Mouse (Mus musculus) spleen, postnatal 36 days (tissue): ENCODE data around the gene Ccser1.
"Not testable (repeated sequence)": the region's sequence is repeated elsewhere in the genome, so short reads cannot be mapped to it uniquely, and the experiment has no call there.

Source experiments
- DNase-seq, 2 experiments: peaks; one replicate each; pipeline ENCODE4 v3.0.0; 2022; ENCODE audit warnings: low spot score in 2 of 2, mixed read lengths in 1 of 2

The Ccser1 gene

DNA sequence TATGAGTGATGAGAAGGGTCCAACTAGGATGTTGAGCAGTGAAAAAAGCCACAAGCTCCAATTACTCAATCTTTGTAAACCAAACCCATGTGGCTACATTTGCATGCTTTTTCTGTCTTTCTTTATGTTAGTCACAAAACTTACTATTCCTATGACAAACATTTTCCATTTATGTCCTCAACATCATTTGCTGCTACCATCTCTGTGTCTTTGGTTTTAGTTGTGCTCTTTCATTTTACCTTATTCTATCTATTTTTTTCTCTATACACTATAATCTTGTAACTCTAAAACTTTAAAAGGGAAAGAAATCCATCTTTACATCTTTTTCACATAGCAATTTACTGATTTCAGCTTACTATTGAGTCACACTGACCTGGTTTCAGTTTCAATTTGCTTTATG lies 834.2 kb downstream of the Ccser1 start:
- DNase-seq, result no peak

DNA sequence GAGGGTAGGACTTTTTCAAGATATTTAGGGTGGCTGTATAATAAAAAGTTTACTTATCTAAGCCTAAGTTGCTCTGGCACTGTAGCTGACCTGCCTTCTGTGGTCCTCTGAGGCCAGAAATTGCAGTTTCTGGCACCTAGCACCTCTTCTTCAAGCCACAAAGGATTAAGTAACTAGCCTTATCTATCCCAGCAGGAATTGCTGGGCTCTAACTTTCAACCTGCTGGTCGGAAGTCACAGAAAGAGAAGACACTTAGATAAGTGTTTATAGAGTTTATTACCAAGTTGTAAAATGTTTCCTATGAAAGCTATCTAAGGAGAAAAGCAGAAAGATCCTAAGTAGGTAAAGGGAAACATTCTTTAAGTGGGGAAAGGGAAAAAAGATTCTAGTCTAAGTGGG lies 864.3 kb downstream of the Ccser1 start:
- DNase-seq, result no peak

DNA sequence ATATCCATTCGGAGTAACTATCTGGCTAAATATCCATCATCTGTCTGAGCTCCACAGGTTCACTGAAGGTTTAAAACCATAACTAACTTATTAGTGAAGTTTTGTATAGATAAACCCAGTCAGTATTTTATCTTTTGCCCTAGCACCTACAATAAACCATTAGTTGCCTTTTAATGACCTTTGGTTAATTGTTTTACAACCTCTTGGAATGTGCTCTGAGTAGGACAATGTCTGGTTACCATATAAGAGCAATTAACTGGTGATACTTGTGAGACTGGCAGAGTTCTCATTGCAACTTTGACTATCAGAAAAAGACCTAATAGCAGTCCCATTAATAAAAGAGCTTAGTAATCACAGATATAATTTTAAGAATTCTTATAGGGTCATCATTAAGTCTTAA lies 864.9 kb downstream of the Ccser1 start:
- not testable (repeated sequence) for DNase-seq

DNA sequence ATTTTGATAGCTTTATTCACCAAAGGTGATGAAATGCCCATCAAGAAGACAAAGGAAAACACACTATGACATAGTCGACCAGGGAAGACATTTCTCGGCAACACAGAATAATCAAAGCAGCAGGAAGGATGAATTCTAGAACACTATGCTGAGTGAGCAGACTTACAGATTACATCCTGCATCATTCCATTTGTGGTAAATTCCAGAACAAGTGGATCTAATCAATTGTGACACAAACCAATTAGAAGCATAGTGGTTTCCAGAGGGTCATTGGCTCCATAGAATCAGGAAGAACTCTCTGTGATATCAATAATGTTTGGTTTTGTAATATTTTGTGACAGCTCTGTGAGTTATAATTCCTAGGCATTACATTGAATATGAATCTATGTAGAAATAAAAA lies 875.2 kb downstream of the Ccser1 start:
- no peak for DNase-seq

DNA sequence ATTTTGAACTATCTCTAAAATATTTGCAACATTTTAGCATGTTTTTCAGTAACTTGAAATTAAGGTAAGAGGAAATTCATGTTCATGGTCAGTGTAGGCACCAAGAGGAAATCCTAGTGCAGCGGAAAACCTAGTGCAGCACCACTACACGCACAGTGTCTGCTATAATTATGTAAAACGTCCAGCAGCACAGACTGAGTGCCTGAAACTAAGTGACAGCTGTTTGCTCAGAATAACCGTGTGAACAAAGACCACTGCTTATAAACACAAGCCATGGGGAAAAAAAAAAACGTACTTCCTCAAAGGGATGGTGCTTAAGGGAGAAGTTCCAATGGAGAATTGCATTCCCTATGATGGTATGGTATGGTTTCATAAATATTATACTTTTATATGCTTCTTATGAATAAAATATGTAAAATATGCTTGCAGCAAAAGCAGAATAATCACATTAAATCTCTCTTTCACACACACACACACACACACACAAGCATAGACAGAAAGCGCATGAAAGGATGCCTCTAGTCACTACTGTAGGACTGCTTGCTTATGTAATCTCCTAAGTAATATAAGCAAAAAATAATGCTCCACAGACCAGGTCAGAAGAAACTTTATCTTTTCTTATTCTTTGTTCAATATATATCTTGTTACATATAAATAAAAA lies 886.4 kb downstream of the Ccser1 start:
- DNase-seq, result no peak

DNA sequence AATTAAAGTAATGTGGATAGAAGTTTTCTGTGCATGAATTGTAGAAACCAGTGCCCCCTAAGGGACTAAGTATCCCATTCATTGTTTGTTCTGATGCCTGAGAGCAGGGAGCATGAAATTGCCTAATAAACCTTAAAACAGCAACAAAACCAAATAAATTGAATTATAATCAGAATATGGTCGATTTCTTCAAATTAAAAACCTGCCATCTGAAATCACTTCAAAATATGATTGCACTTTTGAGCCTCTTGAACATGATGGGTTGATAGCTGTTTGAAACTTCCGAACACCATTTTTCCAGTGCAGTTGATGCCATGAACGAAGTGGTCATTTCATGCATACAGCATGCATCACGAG lies 886.9 kb downstream of the Ccser1 start:
- no peak for DNase-seq

DNA sequence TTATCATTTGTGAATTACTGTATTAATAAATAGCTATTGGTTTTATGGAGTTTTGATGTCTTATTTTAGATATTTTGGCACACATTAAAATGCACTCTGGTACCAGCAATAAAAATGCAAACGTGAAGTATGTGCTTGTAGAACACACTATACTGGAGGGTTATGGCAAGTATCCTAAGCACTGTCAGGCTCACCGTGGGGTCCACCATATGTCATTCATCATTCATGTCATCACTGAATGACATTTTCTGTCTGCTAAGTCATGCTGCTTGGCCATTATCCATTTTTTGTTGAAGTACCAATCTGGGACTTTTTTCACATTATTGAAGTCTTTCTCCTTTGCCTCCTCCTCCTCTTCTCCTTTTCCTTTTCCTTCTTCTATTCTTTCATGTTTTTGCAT lies 925.3 kb downstream of the Ccser1 start:
- no peak for DNase-seq

DNA sequence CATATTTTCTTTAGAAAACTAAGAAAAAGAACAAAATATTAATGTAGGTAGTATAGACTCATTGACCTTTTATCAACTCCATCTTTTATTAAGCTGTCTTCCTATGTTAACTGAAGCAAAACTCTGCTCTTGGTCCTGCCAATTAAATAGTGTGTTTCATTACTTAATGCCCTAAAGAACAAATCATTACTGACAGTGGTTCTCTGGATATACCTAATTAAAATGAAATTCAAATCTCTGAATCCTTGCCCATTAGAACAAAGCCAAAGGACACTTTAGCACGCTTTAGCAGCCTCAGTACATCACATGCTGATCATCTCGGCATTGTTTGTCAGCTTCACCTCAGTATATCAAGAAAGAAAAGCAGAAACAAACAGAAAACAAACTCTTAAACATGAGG lies 952.4 kb downstream of the Ccser1 start:
- no peak for DNase-seq

DNA sequence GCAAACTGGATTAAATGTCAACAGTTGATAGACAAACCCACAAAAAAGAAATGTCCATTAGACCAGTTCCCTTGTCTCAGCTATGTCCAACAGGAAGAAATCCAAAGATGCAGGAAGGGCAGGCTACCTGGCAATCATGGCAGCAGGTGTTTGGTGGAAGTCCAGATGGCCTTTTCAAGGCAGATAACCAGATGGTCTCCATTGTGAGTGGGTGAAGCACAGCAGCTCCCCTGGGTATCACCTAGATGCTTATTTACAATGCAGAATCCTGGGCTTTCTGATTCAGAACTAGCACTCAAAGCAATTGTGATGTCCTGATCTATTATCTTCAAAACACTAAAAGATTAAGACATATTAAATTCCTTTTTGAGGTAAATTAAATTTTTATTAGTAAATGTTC lies 980.2 kb downstream of the Ccser1 start:
- DNase-seq, result no peak

DNA sequence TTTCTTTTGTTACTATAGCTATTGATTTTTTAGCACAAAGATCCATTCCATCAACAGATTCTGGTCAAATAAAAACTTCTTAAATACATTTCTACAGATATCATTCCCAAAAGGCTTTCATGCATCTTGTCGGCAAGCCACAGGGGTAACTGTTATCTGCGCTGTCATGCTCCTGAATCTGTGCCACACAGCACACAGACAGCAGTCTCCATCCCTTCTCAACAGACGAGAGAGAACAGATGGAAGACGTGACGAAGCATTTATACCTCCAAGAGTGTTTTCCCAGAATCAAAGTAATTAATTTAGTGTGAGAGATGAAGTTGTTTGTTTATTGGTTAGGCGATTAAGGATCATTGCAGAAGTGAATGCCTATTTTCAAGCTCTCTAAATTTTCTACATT lies 982.5 kb downstream of the Ccser1 start:
- DNase-seq, result no peak

DNA sequence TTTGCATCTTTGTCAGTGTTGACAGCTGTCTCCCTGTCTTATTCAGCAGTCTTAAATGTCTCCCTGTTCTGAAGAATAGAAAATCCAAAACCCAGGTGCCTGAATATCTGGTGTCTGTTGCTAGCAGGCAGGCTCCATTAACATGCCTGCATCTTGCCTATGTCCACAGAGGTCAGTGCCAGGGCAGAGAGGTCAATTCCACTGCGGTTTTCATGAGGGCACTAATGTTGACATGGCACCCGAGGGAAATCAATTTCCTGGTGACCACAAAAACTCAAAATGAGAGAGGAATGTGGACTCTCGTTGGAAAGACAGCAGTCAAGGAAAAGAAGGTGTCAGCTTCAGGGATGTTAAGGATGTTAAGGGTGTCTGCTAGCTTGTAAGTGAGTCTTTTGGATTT lies 983.7 kb downstream of the Ccser1 start:
- DNase-seq, result no peak

DNA sequence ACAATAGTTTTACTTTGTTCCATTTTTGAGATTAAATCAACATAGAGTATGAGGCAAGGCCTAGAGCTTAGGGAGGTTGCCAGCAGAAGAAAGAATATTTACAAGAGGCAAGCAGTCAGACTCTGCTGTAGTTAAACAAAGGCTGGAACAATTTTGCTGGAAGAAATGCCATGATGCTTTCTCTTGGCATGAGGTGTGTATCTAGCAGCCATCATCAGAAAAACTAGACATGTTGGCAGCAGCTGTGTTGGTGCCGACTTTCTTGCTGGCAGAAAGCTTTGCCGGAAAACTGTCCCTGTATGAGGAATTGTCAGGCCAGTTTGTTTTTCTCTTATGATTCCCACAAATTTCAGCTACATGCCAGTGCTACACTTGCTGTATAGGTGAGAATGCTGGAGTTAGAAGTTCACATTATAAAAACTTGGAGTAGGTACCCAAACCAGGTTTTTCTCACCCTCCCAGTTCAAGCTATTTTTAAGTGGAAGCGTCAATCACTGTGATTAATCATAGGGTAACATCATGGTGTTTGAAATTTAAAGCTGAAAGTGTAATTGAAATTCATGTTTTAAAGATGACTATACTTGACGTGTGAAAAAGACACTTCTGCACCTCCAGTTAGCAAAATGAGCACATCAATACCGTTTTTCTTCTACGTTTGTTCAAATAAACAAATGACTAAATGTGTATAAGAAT lies 1016.5 kb downstream of the Ccser1 start:
- DNase-seq, result no peak

DNA sequence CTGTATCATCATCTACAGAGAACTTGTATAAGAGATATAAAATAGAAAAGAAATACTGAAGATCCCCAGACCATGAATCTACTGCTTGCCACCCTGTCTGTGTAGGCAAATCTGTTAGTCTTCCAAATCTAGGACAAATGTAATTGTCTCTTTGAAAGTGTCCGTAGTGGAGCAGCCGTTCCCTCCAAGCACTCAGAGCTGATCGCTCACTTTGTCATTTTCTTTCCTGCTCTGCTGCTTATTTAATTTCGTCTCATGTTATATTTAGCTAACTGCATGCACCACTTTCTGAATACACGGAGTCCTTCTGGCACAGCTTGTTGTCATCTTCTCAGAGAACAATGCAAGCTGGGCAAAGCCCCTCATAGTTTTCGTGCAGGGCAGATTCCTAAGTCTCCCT lies 1018.6 kb downstream of the Ccser1 start:
- DNase-seq, result no peak

DNA sequence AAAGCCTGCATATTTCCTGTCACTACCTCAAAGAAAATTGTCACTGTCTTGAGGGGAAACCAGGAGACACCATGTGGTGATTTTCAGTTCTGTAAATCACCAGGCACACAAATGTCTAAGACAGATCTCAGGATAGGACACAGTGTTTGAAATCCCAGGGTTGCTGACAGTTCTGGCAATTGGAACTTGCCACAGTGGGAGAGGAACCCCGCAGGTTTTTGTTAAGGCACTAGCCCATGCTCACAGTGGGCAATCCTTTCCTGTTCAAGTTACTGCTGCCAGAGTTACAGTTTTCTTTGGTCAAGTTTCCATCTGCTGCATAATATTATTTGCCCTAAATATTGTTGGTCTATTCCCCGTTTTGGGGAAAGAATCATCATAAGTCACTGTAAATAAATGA lies 1024.9 kb downstream of the Ccser1 start:
- DNase-seq, result no peak

DNA sequence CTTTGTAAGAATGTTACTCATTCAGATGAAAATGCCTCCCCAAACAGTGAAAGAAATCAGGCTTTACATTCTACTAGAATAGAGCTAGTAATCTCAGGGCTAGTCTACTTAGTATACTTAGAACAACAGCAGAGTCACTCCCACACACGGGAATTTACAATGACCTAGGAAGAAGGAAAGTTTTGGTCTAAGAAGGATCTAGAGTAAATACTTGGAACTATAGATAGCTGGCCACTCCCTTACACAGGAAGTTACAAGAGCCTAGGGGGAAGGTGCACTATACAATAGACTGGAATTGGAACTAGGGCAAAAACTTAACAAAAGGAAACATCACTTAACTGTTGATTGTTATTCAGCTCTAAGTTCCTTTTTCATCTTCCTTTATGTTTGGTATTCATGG lies 1041.7 kb downstream of the Ccser1 start:
- DNase-seq, result no peak

DNA sequence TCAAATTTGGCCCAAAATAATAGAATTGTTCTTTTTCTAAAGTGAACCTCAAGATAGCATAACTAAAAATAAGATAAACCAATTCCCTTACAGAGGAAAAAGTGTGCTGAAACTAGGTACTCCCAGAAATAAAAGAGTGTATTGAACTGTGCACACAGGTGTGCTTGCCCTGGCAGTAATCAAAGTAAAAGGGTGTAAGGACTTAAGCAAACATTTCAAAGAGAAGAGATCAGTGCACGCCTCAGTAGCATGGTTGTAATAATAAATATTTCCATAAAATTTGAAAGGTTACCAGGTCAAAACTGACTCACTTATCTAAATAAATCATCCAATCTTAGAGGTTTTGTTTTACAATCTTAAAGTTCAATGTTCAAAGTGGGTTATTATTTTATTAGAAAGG lies 1083.8 kb downstream of the Ccser1 start:
- DNase-seq, result no peak

DNA sequence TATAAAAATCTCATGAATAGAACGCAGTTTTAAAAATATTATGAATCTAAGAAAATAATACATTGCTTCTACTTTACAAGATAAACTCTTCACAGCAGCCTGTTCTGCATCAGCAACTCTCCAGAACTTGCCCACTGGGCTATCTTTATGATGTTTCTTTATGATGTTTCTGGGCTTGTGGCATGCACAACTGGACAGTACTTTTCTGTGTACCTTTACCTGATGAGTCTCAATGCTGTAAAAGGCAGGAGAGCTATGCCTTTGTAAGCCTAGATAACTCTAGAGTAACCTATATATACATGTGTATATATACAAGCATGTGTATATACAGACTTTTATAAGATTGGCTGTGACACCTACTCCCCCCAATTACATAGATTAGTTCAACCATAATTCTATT lies 1084.4 kb downstream of the Ccser1 start:
- no peak for DNase-seq

DNA sequence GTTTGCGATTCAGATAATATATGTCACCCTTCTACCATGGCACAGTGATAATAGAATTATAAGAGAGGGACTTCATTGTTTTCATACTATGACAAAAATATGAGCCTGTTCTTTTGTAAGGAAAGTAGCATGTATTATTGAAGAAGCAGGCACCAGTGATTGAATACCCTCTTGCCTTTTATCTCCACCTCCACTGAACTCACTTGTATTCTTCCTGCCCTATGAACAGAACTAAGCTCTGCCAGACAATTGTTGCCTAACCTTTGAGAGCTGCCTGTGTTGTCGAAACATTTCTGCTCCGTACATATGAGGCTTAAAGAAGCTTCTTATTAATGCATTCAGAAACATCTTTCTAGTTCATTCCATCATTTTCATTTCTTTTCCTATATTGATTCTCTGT lies 1101.1 kb downstream of the Ccser1 start:
- DNase-seq, result no peak

DNA sequence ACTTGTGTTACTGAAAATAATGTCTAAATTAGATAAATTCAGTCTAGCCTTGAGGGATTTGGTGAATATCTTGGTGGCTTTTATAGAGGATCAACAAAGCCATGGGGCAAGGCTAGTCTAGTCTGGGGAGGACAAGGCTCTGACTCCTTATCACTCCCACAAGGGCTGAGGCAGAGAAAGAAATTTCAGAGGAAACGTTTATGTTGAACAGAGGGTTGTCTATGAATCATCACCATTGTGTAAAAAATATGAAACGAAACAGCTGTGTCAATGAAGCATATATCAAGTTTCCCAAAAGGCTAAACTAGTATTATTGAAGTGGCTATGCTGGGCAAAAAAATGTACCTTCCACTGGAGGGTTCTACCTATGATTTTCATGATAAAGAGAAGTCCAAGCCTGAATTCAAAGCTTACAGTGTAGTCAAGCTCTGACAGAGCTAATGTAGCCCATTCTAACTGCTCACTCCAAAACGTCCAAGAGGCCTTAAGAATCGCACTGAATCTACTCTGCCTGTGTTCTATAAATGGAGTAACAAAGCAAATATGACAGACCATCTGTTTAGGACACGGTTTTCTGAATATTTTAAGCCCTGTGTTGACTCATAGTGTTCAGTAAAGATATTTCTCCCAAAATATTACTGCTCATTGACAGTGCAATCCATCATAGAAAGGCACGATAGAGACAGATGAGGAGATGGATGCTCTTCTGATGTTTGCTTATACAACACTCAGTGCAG lies 1121.6 kb downstream of the Ccser1 start:
- no peak for DNase-seq

DNA sequence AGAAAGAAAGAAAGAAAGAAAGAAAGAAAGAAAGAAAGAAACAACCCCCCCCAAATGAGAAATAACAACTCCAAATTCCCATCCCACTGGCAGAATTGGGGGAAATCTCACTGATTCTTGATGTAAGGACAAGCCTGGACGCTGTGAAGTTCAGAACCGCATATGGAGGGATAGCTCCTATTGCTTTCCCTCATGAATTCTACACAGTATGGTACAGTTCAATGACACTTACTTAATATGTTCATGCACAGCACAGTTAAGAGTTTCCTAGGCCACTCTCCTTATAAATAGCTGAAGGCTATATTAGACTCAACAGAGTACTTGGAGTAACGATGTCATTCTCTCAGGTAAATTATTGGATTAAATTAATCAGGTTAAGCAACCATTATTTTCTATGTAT lies 1138.5 kb downstream of the Ccser1 start:
- no peak for DNase-seq

DNA sequence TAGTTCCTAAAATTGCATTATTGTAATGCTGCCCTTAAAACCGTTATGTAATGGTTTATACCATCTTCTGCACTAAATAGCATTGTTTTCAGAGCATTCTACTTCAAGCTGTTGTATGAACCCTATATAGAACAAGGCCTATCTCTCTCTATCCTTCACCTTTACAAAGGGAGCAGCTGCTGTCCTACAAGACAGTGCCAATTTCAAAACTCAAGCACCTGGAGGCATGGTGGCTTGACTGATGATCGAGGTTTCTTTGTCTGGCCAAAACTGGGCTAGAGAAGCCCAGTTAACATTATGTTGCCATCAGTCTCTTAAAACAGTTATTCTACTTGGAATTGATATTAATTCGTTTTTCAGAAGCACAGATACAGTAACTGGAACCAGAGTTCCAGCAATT lies 1160.2 kb downstream of the Ccser1 start:
- DNase-seq, result no peak

DNA sequence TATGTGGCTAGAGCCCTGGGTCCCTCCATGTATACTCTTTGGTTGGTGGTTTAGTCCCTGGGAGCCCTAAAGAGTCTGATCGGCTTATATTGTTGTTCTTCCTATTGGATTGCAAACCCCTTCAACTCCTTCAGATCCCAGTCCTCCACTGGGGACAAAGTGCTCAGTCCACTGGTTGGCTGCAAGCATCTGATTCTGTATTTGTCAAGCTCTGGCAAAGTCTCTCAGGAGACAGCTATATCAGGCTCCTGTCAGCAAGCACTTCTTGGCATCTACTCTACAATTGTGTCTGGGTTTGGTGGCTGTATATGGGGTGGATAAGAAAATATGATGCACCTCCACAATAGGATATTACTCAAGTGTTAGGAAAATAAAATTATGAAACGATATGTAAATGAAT lies 1187.7 kb downstream of the Ccser1 start:
- no peak for DNase-seq
